Mouse (Mus musculus) embryo, embryonic 11 days (tissue): Measurements from ENCODE around the gene Arl15.

ENCODE experiments used
- DNase-seq: peaks from one replicate; pipeline ENCODE4 v3.0.0-alpha.2; 2015

The Arl15 gene

GRCm38 (mm10) chr13:114115106-114115505 lies 320.8 kb downstream of the Arl15 start:
- no peak for DNase-seq

DNA sequence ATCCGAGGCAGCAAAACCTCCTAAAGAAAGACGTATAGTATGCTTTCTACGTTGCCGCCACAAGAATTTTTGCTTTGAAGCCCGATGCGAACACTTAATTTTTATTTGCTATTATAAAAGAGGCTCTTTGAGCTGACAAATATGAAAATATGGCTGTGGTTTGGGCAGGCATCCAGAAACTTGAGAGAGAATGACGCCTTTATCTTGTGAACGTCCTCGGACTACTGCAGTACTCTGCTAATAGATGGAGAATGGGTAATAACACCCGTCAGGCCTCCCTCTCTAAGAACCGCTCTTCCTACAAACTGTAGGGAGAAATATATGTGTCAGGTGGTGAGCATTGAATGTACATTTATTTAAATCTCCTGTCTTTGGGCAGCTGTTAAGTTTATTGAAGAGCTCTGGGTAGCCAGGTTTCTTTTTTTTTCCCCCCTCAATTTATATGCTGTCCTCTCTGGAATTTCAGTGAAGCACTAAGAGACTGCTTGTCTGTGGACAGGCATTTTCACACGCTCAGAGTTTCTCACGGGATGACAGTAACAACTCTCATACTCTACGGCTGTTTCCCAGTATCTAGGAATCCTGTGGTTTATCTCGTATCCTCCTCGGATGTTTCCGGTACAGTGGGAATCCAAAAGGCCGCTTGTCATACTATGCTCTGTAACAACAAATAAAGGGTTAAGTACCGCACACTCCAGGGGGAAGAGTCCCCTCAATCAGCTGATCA lies 324.0 kb downstream of the Arl15 start:
- no peak for DNase-seq

GRCm38 (mm10) chr13:114119816-114120215 lies 325.5 kb downstream of the Arl15 start:
- no peak for DNase-seq

DNA sequence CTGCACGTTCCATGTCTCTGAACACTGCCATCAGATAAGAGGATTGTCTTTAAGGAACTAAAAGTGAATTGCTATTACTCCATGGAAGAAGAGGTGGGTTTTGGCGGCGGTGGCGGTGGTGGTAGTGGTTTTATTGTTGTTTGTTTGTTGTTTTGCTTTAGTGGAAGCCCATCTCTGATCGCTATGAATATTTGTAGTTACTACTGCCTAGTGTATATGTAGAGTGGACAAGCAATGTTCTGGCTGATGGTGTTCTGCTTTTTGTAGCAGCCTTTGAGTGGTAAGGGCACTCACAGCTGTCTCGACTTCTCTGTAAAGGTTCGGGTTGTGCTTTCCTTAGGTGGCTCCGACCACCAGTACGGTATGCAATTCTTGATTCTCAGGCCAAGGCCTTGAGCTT lies 327.3 kb downstream of the Arl15 start:
- no peak for DNase-seq

- DNase-seq: no peak
These were observed 329.1 kb downstream of the Arl15 start for GRCm38 (mm10) chr13:114123391-114123790.

- DNase-seq: no peak
These were observed 330.1 kb downstream of the Arl15 start for GRCm38 (mm10) chr13:114124385-114124784.

DNA sequence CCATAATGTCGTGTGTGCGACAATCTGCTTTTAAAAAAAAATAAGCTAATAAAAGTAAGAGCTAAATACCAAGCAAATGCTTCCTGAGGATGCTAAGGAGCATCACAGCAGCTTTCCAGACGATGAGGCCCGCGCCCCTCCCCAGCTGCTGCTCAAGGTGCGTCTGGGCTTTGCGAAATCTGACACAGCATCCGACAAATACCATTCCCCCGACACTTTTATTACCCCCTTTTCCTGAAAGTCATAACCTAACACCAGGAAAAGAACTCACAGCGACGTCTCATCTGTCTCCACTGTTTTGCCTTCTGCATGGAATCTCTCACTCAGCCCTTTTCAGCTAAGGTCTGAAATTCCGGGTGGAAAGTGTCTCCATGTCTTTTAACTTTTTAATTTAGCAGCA lies 330.7 kb downstream of the Arl15 start:
- no peak for DNase-seq

- no peak for DNase-seq
These were observed 334.1 kb downstream of the Arl15 start for GRCm38 (mm10) chr13:114128366-114128765.

DNA sequence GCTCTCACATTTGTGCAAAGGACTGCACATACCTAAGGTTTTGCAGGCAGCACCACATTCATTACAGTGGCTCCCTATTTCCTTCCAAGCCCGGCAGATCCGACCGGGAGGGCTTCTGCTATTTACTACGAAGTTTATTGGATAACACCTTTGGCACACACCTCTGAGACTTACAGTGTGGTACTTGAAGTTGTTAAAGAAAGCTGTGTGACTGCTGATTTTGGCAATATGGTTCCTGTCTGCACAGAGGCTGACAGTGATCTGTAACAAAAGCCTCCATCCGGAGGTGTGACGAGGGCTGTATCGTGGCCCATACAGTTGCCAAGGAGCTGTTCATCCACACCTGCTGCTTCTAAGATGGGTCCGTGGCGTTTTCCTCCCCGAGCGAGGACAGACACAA lies 335.7 kb downstream of the Arl15 start:
- DNase-seq: no peak

DNA sequence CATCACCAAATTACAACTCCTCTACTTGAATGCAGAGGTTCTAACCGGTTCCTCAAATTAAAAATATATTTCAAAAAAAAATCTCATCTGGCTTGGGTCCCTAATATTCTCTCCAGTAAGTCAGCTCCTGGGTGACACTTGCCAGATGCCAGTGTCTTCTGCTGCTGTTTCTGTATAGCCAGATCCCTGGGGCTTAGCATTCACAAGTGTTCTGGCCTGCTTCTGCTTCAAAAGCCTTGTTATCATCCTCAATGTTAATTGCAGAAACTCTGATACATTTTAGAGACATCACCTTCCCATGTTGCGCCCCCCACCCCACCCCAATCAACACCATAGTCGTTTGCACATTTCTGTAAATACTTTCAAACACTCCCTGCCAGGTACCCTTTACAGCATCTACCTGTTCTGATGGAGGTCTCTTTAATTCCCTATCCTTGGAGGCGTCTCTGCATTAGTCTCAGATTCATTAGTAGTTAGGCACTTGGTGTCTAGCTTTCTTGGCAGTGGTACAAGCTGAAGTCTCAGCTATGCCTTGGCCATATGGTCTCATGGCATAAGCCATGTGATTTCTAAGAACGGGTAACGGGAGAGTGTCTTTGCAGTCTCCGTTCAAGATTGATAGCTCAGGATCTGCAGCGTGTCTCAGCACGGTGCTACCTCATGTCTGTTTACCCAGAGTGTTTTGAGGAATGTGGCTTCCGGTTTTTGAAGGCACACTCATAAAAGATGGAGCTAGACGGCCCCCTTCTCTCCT lies 336.4 kb downstream of the Arl15 start:
- no peak for DNase-seq

- no peak for DNase-seq
These were observed 344.6 kb downstream of the Arl15 start for GRCm38 (mm10) chr13:114138921-114139320.

DNA sequence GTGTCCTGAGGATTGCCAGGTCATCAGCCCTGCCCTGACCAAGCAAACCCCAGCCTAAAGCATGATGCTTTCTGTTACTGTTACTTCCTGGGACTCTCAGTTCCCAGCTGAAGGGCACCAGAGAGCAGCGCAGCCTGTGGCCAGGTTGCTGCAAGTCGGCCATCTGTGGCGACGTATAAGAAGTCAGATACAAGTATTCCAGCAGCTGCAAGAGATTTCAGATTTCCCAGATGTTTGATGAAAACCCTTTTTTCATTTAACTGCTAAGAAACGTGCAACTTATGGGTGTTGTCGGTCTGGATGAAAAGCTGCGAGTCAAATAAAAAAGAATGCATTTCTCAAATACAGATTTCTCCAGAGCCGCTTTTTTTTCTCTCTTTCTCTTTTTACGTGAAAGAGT lies 345.3 kb downstream of the Arl15 start:
- DNase-seq: peak; percentile 19

DNA sequence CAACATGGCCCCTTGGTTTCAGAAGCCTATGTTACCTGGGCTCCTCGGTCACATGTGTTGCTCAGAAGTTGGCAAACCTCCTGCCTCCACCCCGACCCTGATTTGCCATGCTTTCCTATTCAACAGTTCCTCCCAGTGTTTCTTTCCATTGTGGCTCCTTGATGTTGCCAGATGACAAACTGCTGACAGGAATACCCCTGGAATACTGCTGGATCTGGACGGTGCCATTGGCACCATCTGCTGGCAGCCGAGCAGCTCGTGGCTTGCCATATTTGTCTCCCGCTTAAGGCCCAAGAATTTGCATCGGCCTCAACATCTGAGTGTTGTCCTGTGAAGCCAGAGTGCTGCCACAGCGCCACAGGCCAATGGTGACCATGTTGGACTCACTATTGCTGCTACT lies 348.5 kb downstream of the Arl15 start:
- DNase-seq: no peak

DNA sequence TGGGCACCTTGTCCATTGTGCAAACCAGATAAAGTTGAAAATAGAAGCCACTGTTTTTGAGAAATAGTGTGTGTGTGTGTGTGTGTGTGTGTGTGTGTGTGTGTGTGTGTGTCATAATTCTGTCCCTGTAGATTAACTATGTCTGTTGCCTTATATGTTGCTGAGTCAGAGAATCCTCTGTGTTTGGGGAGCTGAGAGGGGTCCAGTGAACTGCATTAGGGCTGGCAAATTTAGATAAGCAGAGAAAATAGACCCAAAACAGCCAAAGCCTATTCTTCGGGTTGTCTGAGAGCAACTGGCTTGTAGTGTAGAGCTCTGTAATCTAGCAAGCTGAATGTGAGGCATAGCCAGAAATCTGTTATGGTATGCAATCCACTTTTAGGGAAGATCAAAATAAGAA lies 348.9 kb downstream of the Arl15 start:
- no peak for DNase-seq

DNA sequence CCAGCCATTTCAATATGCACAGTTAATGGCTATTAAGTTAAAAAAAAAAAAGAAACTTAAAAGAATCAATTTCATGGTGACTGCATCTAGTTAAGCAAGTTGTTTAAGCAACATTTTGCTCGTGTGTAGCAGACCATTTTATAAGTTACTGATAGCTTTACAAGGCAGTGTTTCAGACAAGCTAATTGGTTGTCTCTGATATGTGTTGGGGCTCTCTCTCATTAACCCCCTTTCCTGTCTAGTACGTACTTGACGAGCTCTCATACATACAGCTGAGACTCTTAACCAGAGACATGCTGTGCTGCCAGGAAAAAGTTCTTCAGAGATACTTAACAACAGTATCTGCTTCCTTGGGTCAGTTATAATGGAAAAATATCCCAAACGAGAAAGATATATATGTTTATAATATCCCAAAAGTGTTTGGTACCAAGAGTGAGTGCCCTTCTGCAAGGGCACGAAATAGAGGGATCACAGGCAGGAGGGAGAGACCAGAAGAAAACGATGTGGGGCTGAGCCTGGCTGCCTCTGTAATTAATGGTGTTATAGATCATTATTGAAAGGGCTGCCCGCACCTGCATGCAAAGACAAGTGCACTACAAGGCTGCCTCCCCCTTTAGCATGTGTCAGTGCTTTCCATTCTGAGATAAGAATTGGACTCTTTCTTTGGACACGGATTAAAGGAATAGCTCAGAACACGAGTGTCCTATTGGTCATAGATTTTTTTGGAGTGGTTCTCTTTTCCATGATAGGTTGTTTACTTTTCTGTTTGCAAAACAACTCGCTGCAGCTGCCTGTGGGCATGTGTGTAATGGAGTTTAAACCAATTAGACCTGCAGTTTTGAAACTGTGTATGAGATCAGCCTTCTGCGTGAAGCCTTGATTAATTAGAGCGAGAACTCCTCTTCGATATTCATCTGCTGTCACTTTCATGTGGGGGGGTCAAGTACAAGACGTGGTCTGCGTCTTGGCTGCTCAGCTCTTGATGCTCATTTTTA lies 350.0 kb downstream of the Arl15 start:
- DNase-seq: no peak

DNA sequence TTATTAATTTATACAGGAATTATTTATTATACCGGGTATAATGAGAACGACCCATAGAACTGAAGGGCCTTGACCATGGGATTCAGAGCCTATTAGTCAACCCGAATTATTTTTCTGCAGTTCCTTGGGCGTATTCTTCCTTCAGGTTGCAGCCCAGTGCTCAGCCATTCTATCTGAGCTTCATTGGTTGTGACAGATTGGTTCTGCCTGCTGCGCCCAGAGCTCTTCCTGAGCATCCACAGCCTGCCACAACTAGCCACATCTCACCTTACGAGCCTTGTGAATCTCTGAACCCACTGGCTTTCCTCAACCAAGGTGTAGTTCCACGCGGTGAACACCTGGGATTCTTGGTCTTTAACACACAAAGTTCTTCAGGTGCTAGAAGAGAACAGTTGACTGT lies 350.9 kb downstream of the Arl15 start:
- DNase-seq: no peak

GRCm38 (mm10) chr13:114150856-114151697 lies 356.8 kb downstream of the Arl15 start:
- DNase-seq: no peak

- DNase-seq: no peak
These were observed 357.4 kb downstream of the Arl15 start for GRCm38 (mm10) chr13:114151698-114152069.

GRCm38 (mm10) chr13:114156689-114157088 lies 362.4 kb downstream of the Arl15 start:
- peak; percentile 31 for DNase-seq

- DNase-seq: no peak
These were observed 363.9 kb downstream of the Arl15 start for GRCm38 (mm10) chr13:114158111-114158730.

DNA sequence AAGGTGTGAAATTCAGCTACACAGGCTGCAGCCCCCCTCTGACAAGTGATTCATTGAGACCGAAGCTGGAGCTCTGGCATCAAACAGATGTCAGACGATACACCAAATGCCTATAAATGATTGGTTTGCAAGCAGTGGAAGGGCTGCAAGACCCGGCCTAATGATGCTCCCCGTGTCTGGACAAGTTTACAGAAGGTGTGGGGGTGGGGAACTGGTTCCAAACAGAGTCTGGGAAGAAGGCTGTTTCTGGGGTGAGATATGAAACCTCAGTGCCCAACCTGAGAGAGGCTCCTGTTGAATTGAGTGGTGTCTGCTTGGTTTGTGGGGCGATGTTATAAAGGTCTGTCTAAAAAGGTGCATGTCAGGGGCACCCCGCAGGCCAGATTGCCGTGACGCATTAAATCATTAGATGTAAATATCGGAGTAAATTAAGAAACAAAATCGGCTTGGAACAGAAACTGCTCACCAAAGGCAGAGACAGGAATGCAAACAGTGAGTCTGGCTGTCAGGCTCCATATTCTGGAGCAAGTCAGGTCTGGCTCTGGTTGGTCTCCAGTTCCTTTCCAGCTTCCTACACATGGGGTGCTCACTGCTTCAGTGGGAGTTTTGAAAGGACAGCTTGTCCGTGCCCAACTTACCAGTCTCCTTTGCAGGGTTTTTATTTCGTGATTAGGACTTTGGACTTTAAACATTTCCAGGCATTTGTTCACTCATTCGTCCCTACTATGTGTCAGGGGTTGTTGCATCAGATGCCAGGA lies 365.5 kb downstream of the Arl15 start:
- DNase-seq: peak; percentile 62
